Mouse (Mus musculus) E14TG2a.4 (cell line): ENCODE data around the gene Grb2.

ENCODE experiments used
- CTCF ChIP-seq: conservative IDR thresholded peaks from 2 replicates; pipeline ENCODE4 v1.5.1; 2014; ENCODE audit warnings: low read length
- NANOG ChIP-seq: IDR thresholded peaks from 2 replicates; pipeline ENCODE4 v1.6.1; 2014; ENCODE audit warnings: borderline replicate concordance, low read length, mixed read lengths
- POU5F1 ChIP-seq: IDR thresholded peaks from 2 replicates; pipeline ENCODE4 v1.6.1; 2014; ENCODE audit warnings: low read length, borderline replicate concordance

DNA sequence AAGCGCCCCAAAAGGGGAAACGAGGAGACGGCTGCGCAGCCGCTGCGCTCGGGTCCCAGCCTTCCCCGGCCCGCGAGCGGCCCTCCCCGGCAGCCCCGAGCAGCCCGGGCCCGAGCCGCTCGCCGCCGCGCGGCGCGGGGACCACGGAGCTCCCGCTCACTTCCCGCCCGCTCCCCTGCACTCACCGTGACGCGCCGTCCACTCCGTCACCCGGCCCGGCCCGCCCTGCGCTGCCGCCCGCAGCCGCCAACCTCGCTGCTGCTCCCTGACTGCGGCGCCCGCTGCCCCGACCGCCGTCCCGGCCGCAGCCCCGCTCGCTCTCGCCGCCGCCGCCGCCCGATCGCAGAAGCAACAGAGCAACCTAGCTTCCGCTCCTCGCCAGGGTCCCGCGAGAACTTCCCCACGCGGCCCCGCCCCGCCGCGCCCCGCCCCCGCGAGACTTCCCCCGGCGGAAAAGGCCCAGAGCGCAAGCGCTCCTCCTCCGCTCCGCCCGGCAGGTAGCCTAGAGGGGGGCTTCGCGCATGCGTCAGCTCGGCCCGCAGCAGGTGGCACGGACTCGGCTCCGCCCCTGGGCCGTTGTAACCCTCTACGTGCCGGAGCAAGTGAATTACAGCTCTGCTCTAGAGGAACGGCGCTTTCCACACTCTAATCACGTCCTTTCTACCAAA lies at the start of gene Grb2:
- TF ChIP-seq CTCF (no peak), POU5F1 (no peak), NANOG (no peak)
